Mouse (Mus musculus): ENCODE data around the gene D630045J12Rik.

DNA sequence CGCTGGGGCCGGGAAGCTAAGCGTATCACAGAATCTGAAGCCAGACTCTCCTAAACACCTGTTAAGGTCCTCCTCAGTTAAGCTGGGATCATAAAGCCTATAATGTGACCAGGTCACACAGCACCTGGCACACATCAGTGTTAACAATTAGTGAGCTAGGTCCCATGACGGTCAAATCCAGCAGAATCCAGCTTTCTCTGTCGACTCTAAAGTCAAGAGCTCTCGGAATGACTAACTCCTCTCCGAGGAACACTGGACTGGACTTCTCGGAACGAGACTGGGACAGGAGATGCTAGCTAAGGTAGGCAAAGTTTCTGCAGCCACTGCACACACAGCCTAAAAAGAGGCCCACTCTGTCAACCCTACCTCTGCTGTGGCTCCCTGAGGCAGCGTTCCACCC lies 1.7 kb downstream of the D630045J12Rik start:
- TF ChIP-seq CTCF (IDR thresholded peaks at IDR 0.05; ENCODE audit: low read depth, low read length) (no peak), POLR2A (IDR thresholded peaks at IDR 0.05; ENCODE audit: borderline replicate concordance, low read depth, low read length) (no peak)

Measured in bone marrow macrophage, adult 2 months (primary cell).